Mouse (Mus musculus) cerebellum, adult 11 months (tissue): ENCODE results near the gene Gys2.
A peak's percentile ranks its signal among the peaks of the same experiment; 100 is the strongest.
"Not testable (repeated sequence)": the region's sequence is repeated elsewhere in the genome, so short reads cannot be mapped to it uniquely, and the experiment has no call there.

Experiments
- DNase-seq: peaks from one replicate; pipeline ENCODE4 v3.0.0; 2022

The Gys2 gene

GRCm38 (mm10) chr6:142472801-142473203 lies at the start of gene Gys2:
Gys2 (minus strand) TSS chr6:142473109.
- DNase-seq = no peak

GRCm38 (mm10) chr6:142521591-142522110 lies 48.7 kb upstream of the Gys2 start:
- no peak for DNase-seq

- DNase-seq = no peak
These were observed 46.2 kb upstream of the Gys2 start for GRCm38 (mm10) chr6:142519110-142519509.

- not testable (repeated sequence) for DNase-seq
These were observed 42.5 kb upstream of the Gys2 start for GRCm38 (mm10) chr6:142515379-142515778.

GRCm38 (mm10) chr6:142514912-142515311 lies 42.0 kb upstream of the Gys2 start:
- DNase-seq = peak; percentile 29

GRCm38 (mm10) chr6:142512902-142513301 lies 40.0 kb upstream of the Gys2 start:
- no peak for DNase-seq

GRCm38 (mm10) chr6:142511516-142512135 lies 38.7 kb upstream of the Gys2 start:
- DNase-seq = no peak

- no peak for DNase-seq
These were observed 35.8 kb upstream of the Gys2 start for GRCm38 (mm10) chr6:142508663-142509062.

- peak; percentile 83 for DNase-seq
These were observed 34.9 kb upstream of the Gys2 start, which contains the start of gene Ldhb for GRCm38 (mm10) chr6:142507785-142508162. Ldhb (minus strand) TSS chr6:142507957.

GRCm38 (mm10) chr6:142507033-142507784 lies 34.3 kb upstream of the Gys2 start:
- DNase-seq = peak; percentile 33

GRCm38 (mm10) chr6:142506338-142507032 lies 33.6 kb upstream of the Gys2 start:
- DNase-seq = no peak

- DNase-seq = no peak
These were observed 30.7 kb upstream of the Gys2 start for GRCm38 (mm10) chr6:142503601-142504000.

- DNase-seq = no peak
These were observed 29.7 kb upstream of the Gys2 start for GRCm38 (mm10) chr6:142502519-142503125.

GRCm38 (mm10) chr6:142490114-142490513 lies 17.2 kb upstream of the Gys2 start:
- not testable (repeated sequence) for DNase-seq

- DNase-seq = no peak
These were observed 14.7 kb upstream of the Gys2 start for GRCm38 (mm10) chr6:142487638-142488037.

GRCm38 (mm10) chr6:142485478-142486123 lies 12.7 kb upstream of the Gys2 start:
- DNase-seq = no peak

- no peak for DNase-seq
These were observed 4.3 kb upstream of the Gys2 start for GRCm38 (mm10) chr6:142477239-142477638.

- no peak for DNase-seq
These were observed 1.8 kb downstream of the Gys2 start for GRCm38 (mm10) chr6:142471141-142471540.

- no peak for DNase-seq
These were observed 3.3 kb downstream of the Gys2 start for GRCm38 (mm10) chr6:142469602-142470001.

- DNase-seq = no peak
These were observed 10.7 kb downstream of the Gys2 start for GRCm38 (mm10) chr6:142462194-142462593.

- no peak for DNase-seq
These were observed 13.8 kb downstream of the Gys2 start for GRCm38 (mm10) chr6:142459017-142459678.

- DNase-seq = no peak
These were observed 14.9 kb downstream of the Gys2 start for GRCm38 (mm10) chr6:142458010-142458409.
